Mouse (Mus musculus): ENCODE measurements around the gene Ugp2. TPM values are rescaled to one million over a fixed set of nuclear protein-coding genes. Genes with fewer than 3 reads are reported as not detected.

Ugp2 gene
- 44.5 and 45.2 TPM in 2 replicates for polyA plus RNA-seq (2016; fragmentation: Nextera tagmentation; extraction: Ambion mirVana)

- peak; percentile 95 for DNase-seq (ENCODE audit: extremely low spot score, low spot score)
- H3K4me3 ChIP-seq = peak within 1 kb of the TSS; percentile 84
- no peaks in the 10 kb centered on the region for H3K36me3 ChIP-seq (replicated peaks)
- H3K27ac ChIP-seq = peak within 1 kb of the TSS; percentile 94
- H3K27me3 ChIP-seq (ENCODE audit: poor library complexity, severe bottlenecking) = peaks cover 12% of the 10 kb centered on the region
- H3K9me3 ChIP-seq = no peaks in the 10 kb centered on the region
- WGBS = 6% methylated on average over 38 of the region's 38 CpGs
- peaks cover 23% of the 10 kb centered on the region for H3K4me1 ChIP-seq
Measured at GRCm38 (mm10) chr11:21371122-21371806, at the start of gene Ugp2. Ugp2 (minus strand) TSS chr11:21371201.

- Histone ChIP-seq H3K9me3 (no peaks in the 10 kb centered on the region), H3K36me3 (replicated peaks) (no peaks in the 10 kb centered on the region), H3K4me3 (no peak overlapping the region), H3K27ac (no peak overlapping the region), H3K27me3 (ENCODE audit: poor library complexity, severe bottlenecking) (no peaks in the 10 kb centered on the region), H3K4me1 (no peaks in the 10 kb centered on the region)
- 80% methylated on average over 7 of the region's 7 CpGs for WGBS
- DNase-seq (ENCODE audit: extremely low spot score, low spot score) = no peak
Measured at GRCm38 (mm10) chr11:21414911-21415381, 43.9 kb upstream of the Ugp2 start.

- WGBS = 96% methylated on average over 4 of the region's 4 CpGs
- Histone ChIP-seq H3K27me3 (ENCODE audit: poor library complexity, severe bottlenecking) (no peaks in the 10 kb centered on the region), H3K27ac (no peak overlapping the region), H3K4me3 (no peak overlapping the region), H3K9me3 (no peaks in the 10 kb centered on the region), H3K4me1 (no peaks in the 10 kb centered on the region), H3K36me3 (replicated peaks) (no peaks in the 10 kb centered on the region)
- DNase-seq (ENCODE audit: extremely low spot score, low spot score) = no peak
Measured at GRCm38 (mm10) chr11:21406668-21407067, 35.7 kb upstream of the Ugp2 start.

GRCm38 (mm10) chr11:21406141-21406540 lies 35.1 kb upstream of the Ugp2 start:
- DNase-seq (ENCODE audit: extremely low spot score, low spot score) = no peak
- Histone ChIP-seq H3K4me3 (no peak overlapping the region), H3K4me1 (no peaks in the 10 kb centered on the region), H3K27me3 (ENCODE audit: poor library complexity, severe bottlenecking) (no peaks in the 10 kb centered on the region), H3K27ac (no peak overlapping the region), H3K36me3 (replicated peaks) (no peaks in the 10 kb centered on the region), H3K9me3 (no peaks in the 10 kb centered on the region)
- 92% methylated on average over 1 of the region's 1 CpGs for WGBS

- no peak overlapping the region for H3K27ac ChIP-seq
- H3K27me3 ChIP-seq (ENCODE audit: poor library complexity, severe bottlenecking) = no peaks in the 10 kb centered on the region
- DNase-seq (ENCODE audit: extremely low spot score, low spot score) = no peak
- no peaks in the 10 kb centered on the region for H3K36me3 ChIP-seq (replicated peaks)
- no peaks in the 10 kb centered on the region for H3K9me3 ChIP-seq
- WGBS = 89% methylated on average over 1 of the region's 1 CpGs
- no peaks in the 10 kb centered on the region for H3K4me1 ChIP-seq
- H3K4me3 ChIP-seq = no peak overlapping the region
Measured at GRCm38 (mm10) chr11:21403877-21404276, 32.9 kb upstream of the Ugp2 start.

- Histone ChIP-seq H3K27ac (no peak overlapping the region), H3K4me3 (no peak overlapping the region), H3K27me3 (ENCODE audit: poor library complexity, severe bottlenecking) (no peaks in the 10 kb centered on the region), H3K36me3 (replicated peaks) (no peaks in the 10 kb centered on the region), H3K9me3 (no peaks in the 10 kb centered on the region), H3K4me1 (no peaks in the 10 kb centered on the region)
- DNase-seq (ENCODE audit: extremely low spot score, low spot score) = no peak
- 80% methylated on average over 5 of the region's 5 CpGs for WGBS
Measured at GRCm38 (mm10) chr11:21402481-21403254, 31.7 kb upstream of the Ugp2 start.

- Histone ChIP-seq H3K27me3 (ENCODE audit: poor library complexity, severe bottlenecking) (no peaks in the 10 kb centered on the region), H3K36me3 (replicated peaks) (no peaks in the 10 kb centered on the region), H3K9me3 (no peaks in the 10 kb centered on the region), H3K27ac (no peak overlapping the region), H3K4me3 (no peak overlapping the region), H3K4me1 (no peaks in the 10 kb centered on the region)
- no peak for DNase-seq (ENCODE audit: extremely low spot score, low spot score)
- 90% methylated on average over 2 of the region's 2 CpGs for WGBS
Measured at GRCm38 (mm10) chr11:21401248-21401647, 30.2 kb upstream of the Ugp2 start.

- Histone ChIP-seq H3K9me3 (no peaks in the 10 kb centered on the region), H3K27ac (no peak overlapping the region)
- DNase-seq (ENCODE audit: extremely low spot score, low spot score) = no peak
Measured at GRCm38 (mm10) chr11:21399186-21399681, 28.2 kb upstream of the Ugp2 start.

GRCm38 (mm10) chr11:21398464-21398863 lies 27.5 kb upstream of the Ugp2 start:
- Histone ChIP-seq H3K9me3 (0 out of 2 replicates have a peak, but pooled peaks cover 3% of the 10 kb centered on the region), H3K27me3 (ENCODE audit: poor library complexity, severe bottlenecking) (no peaks in the 10 kb centered on the region), H3K4me1 (no peaks in the 10 kb centered on the region), H3K36me3 (replicated peaks) (no peaks in the 10 kb centered on the region), H3K27ac (no peak overlapping the region), H3K4me3 (no peak overlapping the region)
- DNase-seq (ENCODE audit: extremely low spot score, low spot score) = no peak
- WGBS = 79% methylated on average over 7 of the region's 7 CpGs

More at GRCm38 (mm10) chr11:21399186-21399681, 28.2 kb upstream of the Ugp2 start:
- 68% methylated on average over 5 of the region's 5 CpGs for WGBS
- no peaks in the 10 kb centered on the region for H3K4me1 ChIP-seq
- no peaks in the 10 kb centered on the region for H3K36me3 ChIP-seq (replicated peaks)
- no peaks in the 10 kb centered on the region for H3K27me3 ChIP-seq (ENCODE audit: poor library complexity, severe bottlenecking)
- no peak overlapping the region for H3K4me3 ChIP-seq

GRCm38 (mm10) chr11:21386790-21387189 lies 15.8 kb upstream of the Ugp2 start:
- no peak for DNase-seq (ENCODE audit: extremely low spot score, low spot score)
- Histone ChIP-seq H3K27me3 (ENCODE audit: poor library complexity, severe bottlenecking) (no peaks in the 10 kb centered on the region), H3K4me1 (no peaks in the 10 kb centered on the region), H3K36me3 (replicated peaks) (no peaks in the 10 kb centered on the region), H3K9me3 (no peaks in the 10 kb centered on the region; the same call in 1 of the 2 replicates), H3K27ac (no peak overlapping the region), H3K4me3 (no peak overlapping the region)
- WGBS = 84% methylated on average over 4 of the region's 4 CpGs

GRCm38 (mm10) chr11:21374096-21374495 lies 3.1 kb upstream of the Ugp2 start:
- DNase-seq (ENCODE audit: extremely low spot score, low spot score) = no peak
- H3K4me1 ChIP-seq = peaks cover 14% of the 10 kb centered on the region
- H3K27ac ChIP-seq = no peak overlapping the region
- H3K4me3 ChIP-seq = no peak overlapping the region
- no peaks in the 10 kb centered on the region for H3K36me3 ChIP-seq (replicated peaks)
- no peaks in the 10 kb centered on the region for H3K9me3 ChIP-seq
- peaks cover 12% of the 10 kb centered on the region for H3K27me3 ChIP-seq (ENCODE audit: poor library complexity, severe bottlenecking)
- WGBS = 92% methylated on average over 3 of the region's 3 CpGs

GRCm38 (mm10) chr11:21370399-21371121 lies 441 bp downstream of the Ugp2 start:
- no peak for DNase-seq (ENCODE audit: extremely low spot score, low spot score)
- peak overlapping the region; percentile 84 for H3K4me3 ChIP-seq
- peak overlapping the region; percentile 94 for H3K27ac ChIP-seq
- H3K9me3 ChIP-seq = no peaks in the 10 kb centered on the region
- under 1% methylated on average over 66 of the region's 69 CpGs for WGBS
- peaks cover 23% of the 10 kb centered on the region for H3K4me1 ChIP-seq
- H3K36me3 ChIP-seq (replicated peaks) = no peaks in the 10 kb centered on the region
- peaks cover 12% of the 10 kb centered on the region for H3K27me3 ChIP-seq (ENCODE audit: poor library complexity, severe bottlenecking)
